Mouse (Mus musculus): ENCODE measurements around the gene Rgs14.

Rgs14 gene

GRCm38 (mm10) chr13:55344286-55344685, 25.2 kb upstream of the Rgs14 start:
- peak; percentile 58 to 61 for DNase-seq (ENCODE audit: low spot score in 2 of 2)

GRCm38 (mm10) chr13:55346745-55347144, 22.8 kb upstream of the Rgs14 start:
- no peak for DNase-seq (ENCODE audit: low spot score in 2 of 2)

GRCm38 (mm10) chr13:55361145-55361544, 8.4 kb upstream of the Rgs14 start:
- DNase-seq (ENCODE audit: low spot score in 2 of 2) = no peak

GRCm38 (mm10) chr13:55361974-55362452, 7.5 kb upstream of the Rgs14 start:
- no peak for DNase-seq (ENCODE audit: low spot score in 2 of 2)

GRCm38 (mm10) chr13:55362453-55363060, 7.0 kb upstream of the Rgs14 start, which contains the start of gene Lman2:
Gene Lman2, minus strand, starts transcription at chr13:55362783.
- peak; percentile 97 to 98 for DNase-seq (ENCODE audit: low spot score in 2 of 2)

- no peak for DNase-seq (ENCODE audit: low spot score in 2 of 2)
These were observed 1.1 kb upstream of the Rgs14 start for GRCm38 (mm10) chr13:55368401-55368800.

- DNase-seq (ENCODE audit: low spot score in 2 of 2) = no peak
These were observed 702 bp downstream of the Rgs14 start for GRCm38 (mm10) chr13:55370234-55370633.

- no peak for DNase-seq (ENCODE audit: low spot score in 2 of 2)
These were observed 1.6 kb downstream of the Rgs14 start for GRCm38 (mm10) chr13:55371007-55371681.

- no peak for DNase-seq (ENCODE audit: low spot score in 2 of 2)
These were observed 2.2 kb downstream of the Rgs14 start for GRCm38 (mm10) chr13:55371740-55372139.

- DNase-seq (ENCODE audit: low spot score in 2 of 2) = no peak
These were observed 4.8 kb downstream of the Rgs14 start for GRCm38 (mm10) chr13:55374206-55374924.

- no peak for DNase-seq (ENCODE audit: low spot score in 2 of 2)
These were observed 6.3 kb downstream of the Rgs14 start for GRCm38 (mm10) chr13:55375877-55376276.

- no peak for DNase-seq (ENCODE audit: low spot score in 2 of 2)
These were observed 9.5 kb downstream of the Rgs14 start for GRCm38 (mm10) chr13:55378907-55379580.

GRCm38 (mm10) chr13:55381790-55382189, 12.3 kb downstream of the Rgs14 start:
- peak; percentile 88 to 90 for DNase-seq (ENCODE audit: low spot score in 2 of 2)

GRCm38 (mm10) chr13:55390644-55391043, 21.1 kb downstream of the Rgs14 start:
- DNase-seq (ENCODE audit: low spot score in 2 of 2) = no peak

- DNase-seq (ENCODE audit: low spot score in 2 of 2) = no peak
These were observed 22.1 kb downstream of the Rgs14 start for GRCm38 (mm10) chr13:55391626-55392029.

GRCm38 (mm10) chr13:55392933-55393332, 23.4 kb downstream of the Rgs14 start:
- DNase-seq (ENCODE audit: low spot score in 2 of 2) = no peak

- no peak for DNase-seq (ENCODE audit: low spot score in 2 of 2)
These were observed 28.6 kb downstream of the Rgs14 start, which contains the start of gene Slc34a1 for GRCm38 (mm10) chr13:55398088-55398487. Gene Slc34a1, plus strand, starts transcription at chr13:55398187.

- no peak for DNase-seq (ENCODE audit: low spot score in 2 of 2)
These were observed 29.9 kb downstream of the Rgs14 start for GRCm38 (mm10) chr13:55399300-55400038.

- no peak for DNase-seq (ENCODE audit: low spot score in 2 of 2)
These were observed 30.5 kb downstream of the Rgs14 start for GRCm38 (mm10) chr13:55400039-55400346.

GRCm38 (mm10) chr13:55403266-55403665, 33.7 kb downstream of the Rgs14 start:
- no peak for DNase-seq (ENCODE audit: low spot score in 2 of 2)
